In genomic region chr7:34919809-34920208, GRCm38 (mm10) we compare ENCODE assay signal across 8 mouse cellular contexts. TPM values are rescaled to one million over a fixed set of nuclear protein-coding genes. Genes with fewer than 3 reads are reported as not detected.
DNase-seq lines count a peak whose midpoint lies in the region; ATAC-seq and TF ChIP-seq lines count a peak whose summit lies in the region.

No protein-coding gene starts in this region.

- no peaks in the 10 kb centered on the region for H3K9me3 ChIP-seq in forebrain, postnatal 0 days (ENCODE audit: low read length)
- no peaks in the 10 kb centered on the region for H3K9me3 ChIP-seq in forebrain, embryonic 14.5 days (replicated peaks; ENCODE audit: control insufficient read depth, low read length)
- H3K9me3 ChIP-seq in liver, embryonic 13.5 days (replicated peaks), result no peaks in the 10 kb centered on the region

- H3K36me3 ChIP-seq in forebrain, postnatal 0 days (ENCODE audit: insufficient read depth), result 0 out of 2 replicates have a peak, but pooled peaks cover 3% of the 10 kb centered on the region
- no peaks in the 10 kb centered on the region for H3K36me3 ChIP-seq in forebrain, embryonic 14.5 days (ENCODE audit: control insufficient read depth, insufficient read depth, low read length)
- H3K36me3 ChIP-seq in liver, embryonic 13.5 days, result peaks cover 4% of the 10 kb centered on the region; the same call in 1 of the 2 replicates
- no peaks in the 10 kb centered on the region for H3K36me3 ChIP-seq in splenic B cell, adult 2 months (ENCODE audit: control insufficient read depth, insufficient read depth, low read length, poor library complexity, severe bottlenecking)

- WGBS in forebrain, postnatal 0 days, result 50% methylated on average over 5 of the region's 5 CpGs
- 46% methylated on average over 5 of the region's 5 CpGs for WGBS in forebrain, embryonic 14.5 days
- 49% methylated on average over 5 of the region's 5 CpGs for WGBS in liver, embryonic 13.5 days (ENCODE audit: insufficient replicate concordance)

- no peak overlapping the region for H3K27ac ChIP-seq in forebrain, postnatal 0 days (ENCODE audit: low read depth, low read length)
- H3K27ac ChIP-seq in forebrain, embryonic 14.5 days (ENCODE audit: low read depth, low read length), result no peak overlapping the region
- no peak overlapping the region for H3K27ac ChIP-seq in liver, embryonic 13.5 days

- no peaks in the 10 kb centered on the region for H3K27me3 ChIP-seq in forebrain, postnatal 0 days (ENCODE audit: insufficient read depth, low read length)
- H3K27me3 ChIP-seq in forebrain, embryonic 14.5 days (replicated peaks; ENCODE audit: control insufficient read depth, insufficient read depth, low read length), result no peaks in the 10 kb centered on the region
- no peaks in the 10 kb centered on the region for H3K27me3 ChIP-seq in liver, embryonic 13.5 days
- H3K27me3 ChIP-seq in splenic B cell, adult 2 months (ENCODE audit: control insufficient read depth, insufficient read depth, low read length, poor library complexity, severe bottlenecking), result no peaks in the 10 kb centered on the region

- no peak overlapping the region for H3K9ac ChIP-seq in forebrain, postnatal 0 days
- H3K9ac ChIP-seq in forebrain, embryonic 14.5 days (ENCODE audit: low read length), result no peak overlapping the region
- no peak overlapping the region for H3K9ac ChIP-seq in liver, embryonic 13.5 days

- no peaks in the 10 kb centered on the region for H3K4me1 ChIP-seq in forebrain, postnatal 0 days (ENCODE audit: insufficient read depth)
- no peaks in the 10 kb centered on the region for H3K4me1 ChIP-seq in forebrain, embryonic 14.5 days (ENCODE audit: control insufficient read depth, insufficient read depth, low read length)
- peaks cover 11% of the 10 kb centered on the region for H3K4me1 ChIP-seq in liver, embryonic 13.5 days (replicated peaks)

- DNase-seq in forebrain, postnatal 0 days, result no peak
- no peak for DNase-seq in forebrain, embryonic 14.5 days (ENCODE audit: low spot score)
- DNase-seq in right cerebral cortex, postnatal 14 days, result peak; percentile 24
- DNase-seq in right cerebral cortex, postnatal 4 days, result no peak
- DNase-seq in embryo, embryonic 11 days, result peak; percentile 60
- peak; percentile 22 for DNase-seq in liver, embryonic 13.5 days
- DNase-seq in splenic B cell, adult 2 months (ENCODE audit: low read depth, low spot score), result peak; percentile 62
- DNase-seq in urinary bladder, adult 2 months (ENCODE audit: low spot score), result no peak

- peak; percentile 59 for TF ChIP-seq CTCF in forebrain, postnatal 0 days (IDR thresholded peaks at IDR 0.05; ENCODE audit: low read depth)

- no peak for ATAC-seq in forebrain, postnatal 0 days
- no peak for ATAC-seq in forebrain, embryonic 14.5 days
- no peak for ATAC-seq in liver, embryonic 13.5 days (ENCODE audit: low read depth)

- H3K4me3 ChIP-seq in forebrain, postnatal 0 days (ENCODE audit: low read depth, low read length), result no peak overlapping the region
- no peak overlapping the region for H3K4me3 ChIP-seq in forebrain, embryonic 14.5 days (ENCODE audit: low read depth, low read length)
- H3K4me3 ChIP-seq in liver, embryonic 13.5 days (replicated peaks), result no peak overlapping the region

- H3K4me2 ChIP-seq in forebrain, postnatal 0 days (ENCODE audit: low read depth), result no peak overlapping the region
- no peak overlapping the region for H3K4me2 ChIP-seq in forebrain, embryonic 14.5 days (ENCODE audit: low read length)
- no peak overlapping the region for H3K4me2 ChIP-seq in liver, embryonic 13.5 days

RNA-seq across cellular contexts. Expression of gene Pepd, which starts 7.6 kb away (rescaled TPM):
- 41.2 and 52.3 TPM in 2 replicates for total RNA-seq in forebrain, postnatal 0 days (2014; rRNA removed)
- 56.7 and 60.4 TPM in 2 replicates for polyA plus RNA-seq in forebrain, postnatal 0 days (2015; fragmentation: Nextera tagmentation; extraction: Ambion mirVana)
- 61.8 and 64.7 TPM in 2 replicates for polyA plus RNA-seq in forebrain, embryonic 14.5 days (2014; fragmentation: Nextera tagmentation; extraction: Ambion mirVana)
- polyA plus RNA-seq in liver, embryonic 13.5 days (2015; fragmentation: Nextera tagmentation; extraction: Ambion mirVana), result 50.8 and 54.9 TPM in 2 replicates
- polyA plus RNA-seq in urinary bladder, adult 2 months (2012; rRNA removed), result 53.7 and 63.9 TPM in 2 replicates

Comparison
In these comparisons a context has a peak if more than half of its experiments do, and no peak if none do; other contexts are left out.
1. DNase-seq: peak in right cerebral cortex, postnatal 14 days (single experiment), embryo, embryonic 11 days (single experiment), liver, embryonic 13.5 days (single experiment) and splenic B cell, adult 2 months (single experiment); none in forebrain, postnatal 0 days (single experiment), forebrain, embryonic 14.5 days (single experiment), right cerebral cortex, postnatal 4 days (single experiment) and urinary bladder, adult 2 months (single experiment).